Mouse (Mus musculus) gastrocnemius, postnatal 4 days (tissue): ENCODE data around the gene Gm6583. TPM values are rescaled to one million over a fixed set of nuclear protein-coding genes. Genes with fewer than 3 reads are reported as not detected.
"Not testable (repeated sequence)": the region's sequence is repeated elsewhere in the genome, so short reads cannot be mapped to it uniquely, and the experiment has no call there.

ENCODE experiments used
- DNase-seq, 2 experiments: peaks; one replicate each; pipeline ENCODE4 v3.0.0; 2021 to 2022; ENCODE audit warnings: low spot score in 2 of 2, mixed read lengths in 2 of 2
- total RNA-seq, 2 experiments: library from RNA; stranded (reverse); gene quantifications; 2 replicates each; pipeline ENCODE4 v1.2.3; 2021

Gene Gm6583
- total RNA-seq, 2 experiments from 2014 or later = not detected

GRCm38 (mm10) chr5:112325546-112326445, 30.0 kb downstream of the Gm6583 start, which contains the start of gene Tfip11:
Gene Tfip11 (plus strand): TSS chr5:112326358.
- peak; percentile 93 to 96 for DNase-seq

- no peak for DNase-seq
These were observed 30.9 kb downstream of the Gm6583 start for GRCm38 (mm10) chr5:112324637-112325545.

- no peak for DNase-seq
These were observed 32.6 kb downstream of the Gm6583 start for GRCm38 (mm10) chr5:112323246-112323645.

DNA sequence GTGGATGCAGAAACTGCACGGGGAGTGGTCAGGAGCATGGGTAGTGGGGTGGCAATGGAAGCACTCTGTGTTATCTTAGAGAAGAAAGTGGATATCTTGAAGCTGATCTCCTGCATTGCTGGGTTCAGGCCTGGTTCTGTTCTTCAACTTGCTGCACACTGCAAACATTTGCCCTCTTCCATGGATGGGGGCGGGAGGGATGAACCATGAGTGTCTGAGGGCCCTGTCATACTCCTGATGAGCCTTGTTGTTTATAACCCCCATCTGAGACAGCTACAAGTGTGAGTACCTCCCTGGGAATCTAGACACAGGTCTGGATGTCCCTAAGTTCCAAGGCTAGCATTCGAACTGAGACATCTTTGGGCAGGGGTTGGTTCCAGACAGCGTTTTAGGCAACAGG, 34.5 kb downstream of the Gm6583 start:
- DNase-seq = no peak

GRCm38 (mm10) chr5:112320936-112321335, 34.9 kb downstream of the Gm6583 start:
- DNase-seq = peak in 1 of 2 experiments; percentile 44

GRCm38 (mm10) chr5:112320379-112320778, 35.5 kb downstream of the Gm6583 start:
- no peak for DNase-seq

GRCm38 (mm10) chr5:112319343-112319742, 36.5 kb downstream of the Gm6583 start:
- not testable (repeated sequence) for DNase-seq

- DNase-seq = no peak
These were observed 38.5 kb downstream of the Gm6583 start for GRCm38 (mm10) chr5:112317328-112317727.

GRCm38 (mm10) chr5:112316468-112316867, 39.4 kb downstream of the Gm6583 start:
- DNase-seq = no peak

GRCm38 (mm10) chr5:112313222-112313885, 42.5 kb downstream of the Gm6583 start:
- no peak for DNase-seq

DNA sequence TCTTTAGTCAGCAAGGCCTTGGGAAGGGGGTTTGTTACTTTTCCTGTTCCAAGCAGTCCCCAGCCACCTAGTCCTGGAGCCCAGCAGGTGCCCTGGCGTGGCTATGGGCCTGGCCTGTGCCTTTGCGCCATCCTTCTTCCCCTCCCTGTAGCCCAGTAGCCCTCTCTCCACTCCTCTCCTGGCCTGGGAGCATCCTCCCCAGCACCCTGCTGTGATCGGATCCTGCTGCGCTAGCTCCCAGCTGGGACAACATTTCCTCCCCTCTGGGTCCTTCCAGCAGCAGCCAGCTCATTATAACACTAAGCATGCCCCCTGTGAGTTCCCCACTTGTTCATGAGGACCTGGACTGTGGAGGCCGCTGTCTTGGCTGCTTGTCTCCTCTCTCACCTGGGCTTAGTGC, 50.0 kb downstream of the Gm6583 start:
- DNase-seq = no peak

Other genes starting within 250 kb of the Gm6583 start
- gene Cryba4, start 103.5 kb downstream of the Gm6583 start, total RNA-seq = under 1 TPM; 0.91 to 0.98 TPM
- gene Crybb1, start 100.2 kb downstream of the Gm6583 start, total RNA-seq = under 1 TPM; 0.64 to 0.70 TPM
- gene Tpst2, start 79.3 kb downstream of the Gm6583 start, total RNA-seq = 10 to 100 TPM; 25.4 to 26.2 TPM
- gene Tfip11, start 29.7 kb downstream of the Gm6583 start, total RNA-seq = 10 to 100 TPM; 20.4 to 21.0 TPM
- gene Srrd, start 13.0 kb downstream of the Gm6583 start, total RNA-seq = 1 to 10 TPM; 7.1 to 8.3 TPM
- gene Hps4, start 12.9 kb downstream of the Gm6583 start, total RNA-seq = 1 to 10 TPM; 7.6 to 8.7 TPM
- gene Asphd2, start 38.8 kb upstream of the Gm6583 start, total RNA-seq = 1 to 10 TPM; 1.5 to 2.1 TPM
- gene Gm6588, start 93.4 kb upstream of the Gm6583 start, total RNA-seq = not detected
- gene Sez6l, start 221.2 kb upstream of the Gm6583 start, total RNA-seq = under 1 TPM; 0.44 to 0.52 TPM